Mouse (Mus musculus): ENCODE data around the gene Ttc28. TPM values are rescaled to one million over a fixed set of nuclear protein-coding genes. Genes with fewer than 3 reads are reported as not detected.

Ttc28 gene
- total and polyA plus RNA-seq, 3 experiments = 0.21 to 0.89 (median 0.28) TPM

DNA sequence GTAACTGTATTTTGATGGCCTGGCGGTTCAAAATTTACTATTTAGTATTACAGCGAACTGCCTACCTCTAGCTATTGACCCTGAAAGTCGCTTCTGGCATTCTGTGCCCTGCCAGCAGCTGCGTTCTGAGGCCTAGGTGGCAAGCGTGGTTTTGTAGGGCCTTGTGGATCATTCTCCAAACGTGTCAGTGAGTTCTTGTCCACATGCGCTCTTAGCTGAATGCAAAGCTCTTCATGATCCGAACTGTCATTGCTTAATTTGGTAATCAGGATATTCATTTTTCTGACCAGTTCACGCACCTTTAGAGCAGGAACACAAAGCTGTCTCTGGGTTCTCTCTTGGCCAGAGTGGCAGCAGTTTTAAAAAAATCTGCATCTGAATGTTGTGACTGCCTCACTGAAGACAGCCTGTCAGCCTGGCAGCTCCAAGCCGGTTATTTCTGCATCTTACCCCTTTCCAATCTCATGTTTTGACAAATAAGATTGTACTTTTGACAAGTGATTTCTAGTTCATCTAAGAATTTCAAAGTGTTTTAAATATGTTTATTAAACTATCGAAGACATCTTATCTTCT, 88.0 kb downstream of the Ttc28 start:
- in situ Hi-C loops (cut with MboI; ENCODE audit: low pct_ligation_motif_present, low pct_unique_long_range_greater_than_20kb, low sequenced_read_pairs) = no loop called here
- Histone ChIP-seq H3K9me3 (replicated peaks; ENCODE audit: low read length) (no peaks in the 10 kb centered on the region), H3K4me1 (ENCODE audit: control insufficient read depth in 1 of 2, insufficient read depth in 2 of 2) (peaks cover 0 to 19% of the 10 kb centered on the region in 2 experiments; a peak in 3 of 4 replicates)

DNA sequence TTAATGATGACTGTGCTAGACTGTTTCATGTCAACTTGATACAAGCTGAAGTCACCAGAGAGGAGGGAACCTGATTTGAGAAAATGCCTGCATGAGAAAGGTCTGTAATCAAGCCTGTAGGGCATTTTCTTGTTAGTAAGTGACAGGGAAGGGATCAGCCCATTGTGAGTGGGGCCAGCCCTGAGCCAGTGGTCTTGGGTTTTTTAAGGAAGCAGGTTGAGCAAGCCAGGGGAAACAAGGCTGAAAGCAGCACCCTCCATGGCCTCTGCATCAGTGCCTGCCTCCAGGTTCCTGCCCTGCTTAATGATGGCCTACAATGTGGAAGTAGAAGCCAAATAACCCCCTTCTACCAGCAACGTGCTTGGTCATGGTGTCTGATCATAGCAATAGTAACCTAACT, 89.0 kb downstream of the Ttc28 start:
- Histone ChIP-seq H3K79me2 (replicated peaks; ENCODE audit: control insufficient read depth, extremely low read depth, insufficient read depth, poor library complexity, severe bottlenecking) (no peaks in the 10 kb centered on the region), H3K9me3 (replicated peaks; ENCODE audit: low read length) (no peaks in the 10 kb centered on the region), H3K4me3 (replicated peaks in 1 of 3; ENCODE audit: low read depth in 2 of 3, low read length in 2 of 3, poor library complexity in 1 of 3) (no peak overlapping the region), H3K9ac (ENCODE audit: insufficient read depth, low read depth) (no peak overlapping the region), H3K4me1 (ENCODE audit: control insufficient read depth in 1 of 2, insufficient read depth in 2 of 2) (peaks cover 0 to 19% of the 10 kb centered on the region in 2 experiments; a peak in 3 of 4 replicates), H3K27ac (ENCODE audit: insufficient read depth, low read depth) (no peak overlapping the region), H3K27me3 (replicated peaks) (no peaks in the 10 kb centered on the region), H3K4me2 (ENCODE audit: insufficient read depth, low read depth, poor library complexity, severe bottlenecking) (no peak overlapping the region), H3K36me3 (replicated peaks in 1 of 2; ENCODE audit: control insufficient read depth in 1 of 2, insufficient read depth in 1 of 2, low read length in 1 of 2) (no peaks in the 10 kb centered on the region)
- DNase-seq (ENCODE audit: extremely low read depth) = no peak
- in situ Hi-C loops (cut with MboI; ENCODE audit: low pct_ligation_motif_present, low pct_unique_long_range_greater_than_20kb, low sequenced_read_pairs) (no loop called here), dilution Hi-C loops (cut with MboI; ENCODE audit: extremely low pct_ligation_motif_present, extremely low pct_unique_long_range_greater_than_20kb, low sequenced_read_pairs) (no loop called here)
- TF ChIP-seq ZC3H11A (IDR thresholded peaks at IDR 0.05; ENCODE audit: low read depth, low read length) (no peak), NELFE (IDR thresholded peaks at IDR 0.05; ENCODE audit: low read depth, low read length) (no peak), NRF1 (IDR thresholded peaks at IDR 0.05; ENCODE audit: low read depth, low read length) (no peak), JUND (conservative IDR thresholded peaks at IDR 0.05; ENCODE audit: low read depth, low read length) (no peak), EP300 (IDR thresholded peaks at IDR 0.05; ENCODE audit: low read length) (no peak)

More for the DNA sequence above, 88.0 kb downstream of the Ttc28 start:
- no peaks in the 10 kb centered on the region for H3K27me3 ChIP-seq (replicated peaks)
- no peak overlapping the region for H3K4me2 ChIP-seq (ENCODE audit: insufficient read depth, low read depth, poor library complexity, severe bottlenecking)
- H3K4me3 ChIP-seq (replicated peaks in 1 of 3; ENCODE audit: low read depth in 2 of 3, low read length in 2 of 3, poor library complexity in 1 of 3) = no peak overlapping the region
- dilution Hi-C loops (cut with MboI; ENCODE audit: extremely low pct_ligation_motif_present, extremely low pct_unique_long_range_greater_than_20kb, low sequenced_read_pairs) = no loop called here
- H3K27ac ChIP-seq (ENCODE audit: insufficient read depth, low read depth) = no peak overlapping the region
- TF ChIP-seq POLR2AphosphoS2 (IDR thresholded peaks at IDR 0.05; ENCODE audit: low read depth, low read length) (no peak), USF2 (conservative IDR thresholded peaks at IDR 0.05; ENCODE audit: low read depth, low read length) (no peak), MXI1 (IDR thresholded peaks at IDR 0.05; ENCODE audit: low read depth, low read length) (no peak), GABPA (IDR thresholded peaks at IDR 0.05; ENCODE audit: insufficient replicate concordance, low read depth, low read length) (no peak), SIN3A (IDR thresholded peaks at IDR 0.05; ENCODE audit: low read length) (no peak), ZMIZ1 (IDR thresholded peaks at IDR 0.05; ENCODE audit: low read depth, low read length) (no peak), ZC3H11A (IDR thresholded peaks at IDR 0.05; ENCODE audit: low read depth, low read length) (no peak), POLR2A (IDR thresholded peaks at IDR 0.05; ENCODE audit: low read depth, low read length) (no peak), USF1 (IDR thresholded peaks at IDR 0.05; ENCODE audit: low read depth, low read length) (no peak), PAX5 (IDR thresholded peaks at IDR 0.05; ENCODE audit: low read length) (no peak), CHD1 (IDR thresholded peaks at IDR 0.05; ENCODE audit: low read depth, low read length) (no peak), JUN (IDR thresholded peaks at IDR 0.05; ENCODE audit: insufficient read depth, low read depth, low read length) (no peak), TBP (conservative IDR thresholded peaks at IDR 0.05; ENCODE audit: low read depth, low read length) (no peak), UBTF (IDR thresholded peaks at IDR 0.05; ENCODE audit: low read depth, low read length) (no peak), SMC3 (IDR thresholded peaks at IDR 0.05; ENCODE audit: low read depth, low read length) (no peak), ZKSCAN1 (IDR thresholded peaks at IDR 0.05; ENCODE audit: borderline replicate concordance, low read depth, low read length) (no peak), MEF2A (IDR thresholded peaks at IDR 0.05; ENCODE audit: borderline replicate concordance, low read depth, low read length) (no peak), MAX (IDR thresholded peaks at IDR 0.05; ENCODE audit: low read length) (no peak), ETS1 (conservative IDR thresholded peaks at IDR 0.05; ENCODE audit: low read depth, low read length) (no peak), HCFC1 (IDR thresholded peaks at IDR 0.05; ENCODE audit: low read depth, low read length) (no peak)
- H3K79me2 ChIP-seq (replicated peaks; ENCODE audit: control insufficient read depth, extremely low read depth, insufficient read depth, poor library complexity, severe bottlenecking) = no peaks in the 10 kb centered on the region
- H3K9ac ChIP-seq (ENCODE audit: insufficient read depth, low read depth) = no peak overlapping the region
- no peaks in the 10 kb centered on the region for H3K36me3 ChIP-seq (replicated peaks in 1 of 2; ENCODE audit: control insufficient read depth in 1 of 2, insufficient read depth in 1 of 2, low read length in 1 of 2)
- no peak for DNase-seq (ENCODE audit: extremely low read depth)

All from CH12.LX (cell line).